Mouse (Mus musculus): ENCODE data around the gene Bcl2l15.
"Not testable (repeated sequence)": the region's sequence is repeated elsewhere in the genome, so short reads cannot be mapped to it uniquely, and the experiment has no call there.

Bcl2l15 gene

DNA sequence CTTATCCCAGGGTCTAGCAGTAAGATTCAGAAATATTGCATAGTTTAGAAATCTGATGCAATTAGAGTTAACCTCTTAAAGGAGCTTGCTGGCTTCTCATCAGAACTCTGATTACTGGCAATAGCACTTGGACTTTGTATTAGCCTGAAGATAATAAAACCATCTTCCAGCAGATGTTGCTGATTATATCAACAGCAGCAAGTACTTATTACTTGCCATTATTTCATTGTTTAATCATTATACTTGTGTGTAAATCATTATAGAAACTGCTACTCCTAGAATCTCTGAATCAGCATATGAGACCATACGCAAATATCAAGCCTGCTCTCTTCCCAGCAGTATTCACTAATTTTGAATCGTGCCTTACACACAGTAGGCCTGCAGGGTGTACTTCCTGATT is 1.6 kb downstream of the Bcl2l15 start:
- DNase-seq, result no peak

DNA sequence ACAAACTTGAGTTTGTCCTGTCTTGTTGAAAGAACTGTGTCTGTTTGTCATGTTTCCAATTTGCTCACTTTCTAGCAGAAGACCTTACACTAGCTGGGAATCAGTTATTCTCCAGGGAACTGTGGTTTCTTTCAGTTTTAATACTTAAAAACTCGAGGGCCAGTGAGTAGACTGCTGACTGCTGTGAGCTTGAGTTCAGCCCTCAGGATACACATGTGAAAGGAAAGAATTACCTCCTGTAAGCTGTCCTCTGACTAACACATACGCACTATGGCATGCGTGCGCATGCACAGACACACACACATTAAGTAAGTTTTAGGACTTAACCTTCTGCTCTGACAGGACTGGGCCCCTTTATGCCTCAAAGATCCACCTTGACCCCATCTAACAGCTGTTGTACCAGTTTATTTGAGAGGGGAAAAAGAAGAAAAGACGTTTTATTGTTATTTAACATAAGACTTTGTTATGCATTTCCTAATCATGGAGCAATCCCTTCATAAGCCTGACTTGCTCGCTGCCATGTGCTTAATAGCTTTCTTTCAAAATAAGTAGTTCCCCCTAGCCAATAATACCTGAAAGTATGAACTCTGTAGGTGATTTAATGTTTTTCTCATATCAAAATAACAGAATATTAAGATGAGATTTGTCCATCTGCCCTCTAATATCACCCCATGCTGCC is 3.0 kb downstream of the Bcl2l15 start:
- no peak for DNase-seq

DNA sequence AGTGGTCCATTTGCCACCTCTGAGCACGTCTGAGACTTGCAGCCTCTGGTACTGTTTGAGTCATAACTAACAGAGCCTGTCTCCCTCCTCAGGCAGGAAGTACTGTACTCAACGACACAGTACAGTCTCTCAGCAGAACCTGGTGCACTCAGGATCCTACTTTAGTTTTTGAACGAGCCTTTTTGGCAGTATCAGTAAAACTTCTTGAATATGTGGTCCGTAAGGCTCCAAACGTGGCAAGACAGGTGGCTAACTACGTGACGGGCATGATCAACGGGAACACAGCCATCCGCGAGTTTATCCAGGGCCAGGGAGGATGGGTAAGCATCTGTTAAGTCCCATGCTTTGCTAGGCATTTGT is 3.5 kb downstream of the Bcl2l15 start:
- no peak for DNase-seq

DNA sequence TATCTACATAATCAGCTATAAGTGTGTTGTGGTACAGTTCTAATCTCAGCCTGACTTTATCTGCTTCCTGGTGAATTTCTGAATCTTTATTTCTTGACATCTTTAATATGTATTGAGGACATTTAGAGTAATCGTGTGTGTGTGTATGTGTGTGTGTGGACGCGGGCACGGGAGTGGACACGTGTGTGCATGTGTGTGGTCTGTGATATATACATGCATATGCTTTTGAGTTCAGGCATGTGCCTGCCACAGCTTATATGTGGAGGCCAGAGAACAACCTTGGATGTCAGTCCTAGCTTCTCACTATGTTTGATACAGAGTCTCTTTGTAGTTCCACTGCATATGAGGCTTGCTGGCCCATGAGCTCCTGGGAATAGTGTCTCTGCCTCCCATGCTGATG is 4.1 kb downstream of the Bcl2l15 start:
- no peak for DNase-seq

DNA sequence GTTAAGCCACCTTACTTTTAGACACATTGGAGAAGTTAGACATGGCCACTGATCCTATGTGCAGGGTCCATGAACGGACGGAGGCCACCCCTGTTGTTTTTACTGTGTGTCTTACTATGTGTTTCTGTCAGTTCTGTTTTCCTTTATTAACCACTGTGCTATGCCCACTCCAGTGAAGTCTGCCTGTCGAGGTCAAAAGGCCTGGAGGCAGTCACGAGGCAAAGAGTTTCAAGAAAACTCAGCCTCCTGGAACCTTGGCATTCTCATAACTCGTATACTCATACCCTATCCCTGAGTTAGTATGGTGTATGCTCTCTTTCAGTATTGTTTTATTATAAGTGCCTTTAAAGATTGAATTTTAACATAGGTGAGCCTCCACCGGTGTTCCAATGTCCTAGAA is 7.3 kb downstream of the Bcl2l15 start:
- peak; percentile 22 for DNase-seq

DNA sequence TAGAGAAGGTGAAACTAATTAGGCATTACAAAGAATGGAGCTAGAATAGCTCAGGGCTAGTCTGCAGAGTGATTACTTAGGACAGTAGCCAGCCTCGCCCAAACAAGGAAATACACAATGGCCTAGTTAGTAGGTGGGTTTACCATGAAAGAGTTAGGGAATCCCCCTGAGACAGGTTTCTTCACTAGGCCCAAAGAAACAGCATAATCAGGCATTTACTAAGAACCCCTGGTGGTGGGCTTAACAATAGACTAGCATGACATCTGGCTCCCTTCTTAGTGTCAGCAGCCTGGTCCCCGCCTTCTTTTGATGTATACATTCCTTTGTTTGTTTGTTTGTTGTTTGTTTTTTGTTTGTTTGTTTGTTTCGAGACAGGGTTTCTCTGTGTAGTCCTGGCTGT is 7.8 kb downstream of the Bcl2l15 start:
- DNase-seq, result not testable (repeated sequence)

DNA sequence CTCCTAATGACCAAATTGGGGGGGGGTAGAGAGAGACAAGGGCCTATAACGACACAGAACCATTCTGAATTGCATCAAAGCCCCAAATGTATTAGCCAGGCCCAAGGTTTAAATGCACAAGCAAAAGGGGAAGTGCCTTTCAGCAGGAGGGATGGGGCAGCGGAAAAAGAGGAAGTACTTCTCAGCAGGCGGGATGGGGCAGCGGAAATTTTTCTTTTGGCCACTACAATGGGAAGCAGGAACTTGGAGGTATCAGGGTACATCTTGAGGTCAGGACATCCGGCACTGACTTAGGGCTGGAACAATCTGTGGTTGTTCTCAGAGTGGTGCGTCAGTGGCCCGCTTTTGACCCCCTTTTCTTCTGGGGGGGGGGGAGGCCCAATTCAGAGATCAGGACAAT is 8.5 kb downstream of the Bcl2l15 start:
- not testable (repeated sequence) for DNase-seq

DNA sequence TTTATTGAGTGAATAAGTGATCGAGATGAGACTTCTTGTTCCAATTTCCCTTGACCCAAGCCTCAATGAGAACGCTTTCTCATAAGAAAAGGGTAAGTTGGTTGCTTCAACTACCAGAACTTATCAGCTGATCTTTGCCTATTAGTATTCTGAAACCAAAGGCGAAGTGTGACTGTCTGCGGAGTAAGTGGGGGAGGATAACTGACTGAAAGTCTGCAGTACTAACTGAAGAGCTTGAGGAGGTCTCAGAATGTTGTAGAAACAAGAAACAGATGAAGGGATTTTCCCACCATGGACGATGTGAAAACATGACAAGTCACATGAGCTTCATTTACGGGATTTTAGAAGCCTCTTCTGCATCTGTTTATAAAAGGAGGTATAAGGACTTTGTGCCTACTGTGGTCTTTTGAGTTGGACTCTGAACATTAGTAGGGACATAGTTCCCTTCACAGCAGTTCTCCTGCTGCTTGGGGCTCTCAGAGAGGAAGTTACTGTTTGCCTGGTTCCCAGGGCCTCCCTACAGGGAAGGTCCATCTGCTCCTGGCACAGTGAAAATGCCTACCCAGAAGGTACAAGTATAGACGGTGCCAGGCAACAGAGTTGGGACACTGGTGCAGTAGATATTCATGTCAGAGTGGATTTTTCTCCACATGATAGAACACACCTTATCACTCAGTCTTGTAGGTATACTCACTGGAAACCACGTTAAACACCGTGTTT is 18.4 kb downstream of the Bcl2l15 start:
- peak; percentile 23 for DNase-seq

DNA sequence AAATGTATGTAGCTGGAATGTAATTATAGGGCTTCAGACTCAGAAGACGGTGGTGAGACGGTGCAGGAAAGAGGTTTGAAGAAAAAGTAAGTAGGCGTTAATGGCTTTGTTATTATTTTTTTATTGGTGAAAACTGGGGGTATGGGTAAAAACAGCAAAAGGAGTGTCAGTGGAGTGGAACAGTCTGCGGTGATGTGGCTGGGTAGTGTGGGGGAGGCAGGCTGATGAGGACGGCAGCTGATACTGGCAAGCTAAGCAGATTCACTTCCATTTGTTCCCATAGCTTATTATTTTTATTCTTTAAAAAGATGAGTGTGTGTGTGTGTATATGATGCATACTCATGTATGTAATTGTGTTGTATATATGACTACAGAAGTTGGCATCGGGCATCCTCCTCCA is 19.1 kb downstream of the Bcl2l15 start:
- no peak for DNase-seq

DNA sequence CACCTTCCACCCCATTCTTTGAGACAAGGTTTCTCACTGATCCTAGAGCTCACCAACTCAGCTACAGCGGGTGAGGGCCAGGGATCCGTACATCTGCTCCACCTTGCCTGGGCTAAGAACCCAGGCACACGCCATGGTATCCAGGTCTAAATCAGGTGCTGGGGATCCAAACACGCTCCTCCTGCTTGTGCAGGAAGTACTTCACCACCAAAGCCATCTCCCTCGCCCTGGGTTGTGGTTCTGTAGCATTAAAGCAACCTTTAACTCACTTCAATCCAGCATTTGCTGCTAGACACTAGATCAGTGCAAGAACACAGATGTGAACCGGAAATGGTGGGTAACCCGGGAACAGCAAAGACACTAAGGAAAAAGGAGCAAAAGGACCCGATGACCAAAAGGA is 19.5 kb downstream of the Bcl2l15 start:
- no peak for DNase-seq

DNA sequence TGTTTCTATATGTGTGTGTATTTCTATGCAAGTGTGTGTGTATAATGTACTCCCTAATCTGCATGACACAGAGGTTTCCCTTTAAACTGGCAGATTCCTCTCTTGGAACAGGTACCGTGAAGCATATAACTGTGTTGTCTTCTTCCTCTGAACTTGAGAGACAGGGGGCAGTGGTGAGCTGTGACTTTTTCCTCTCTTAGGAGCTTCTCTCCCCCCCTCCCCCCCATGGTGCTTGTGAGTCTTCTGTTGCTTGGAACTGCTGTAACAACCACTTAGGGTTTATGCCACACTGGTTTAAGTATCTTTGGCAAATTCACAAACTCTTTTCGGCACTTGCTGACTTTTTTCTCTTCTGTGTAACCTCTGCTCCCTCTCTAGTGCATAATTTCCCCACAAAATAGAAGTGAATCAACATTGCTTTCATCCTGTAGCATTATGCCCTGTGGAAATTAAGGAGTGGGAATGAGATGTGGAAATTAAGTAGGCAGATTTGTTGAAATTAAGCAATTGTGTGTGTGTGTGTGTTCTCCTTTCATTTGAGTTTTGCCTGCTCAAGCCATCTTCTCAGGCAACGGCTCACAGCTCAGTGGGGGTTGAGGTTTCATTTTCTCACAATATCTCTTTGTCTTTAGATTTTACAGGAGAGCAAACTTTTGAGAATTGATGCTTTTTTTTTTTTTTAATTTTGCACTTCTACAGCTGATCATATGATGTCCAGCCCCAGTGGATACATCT is 20.3 kb downstream of the Bcl2l15 start:
- peak; percentile 63 for DNase-seq

DNA sequence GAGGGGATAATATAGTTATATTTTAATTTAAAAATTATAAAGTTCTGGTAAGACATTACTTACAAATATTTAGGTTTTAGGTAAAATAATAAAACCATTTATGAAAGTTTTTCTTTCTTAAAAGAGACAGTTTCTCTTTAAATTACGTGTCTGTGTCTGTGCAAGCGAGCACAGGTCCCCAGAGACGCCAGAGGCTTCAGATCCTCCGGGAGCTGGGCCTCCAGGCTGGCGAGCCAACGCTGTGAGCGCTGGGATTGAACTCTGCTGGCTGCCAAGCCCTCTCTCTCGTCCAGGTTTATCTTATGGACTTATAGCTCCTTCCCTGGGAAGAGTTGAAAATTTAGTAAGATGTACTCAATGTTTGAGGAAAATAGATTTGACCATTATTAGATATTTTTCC is 21.4 kb downstream of the Bcl2l15 start:
- DNase-seq, result no peak

DNA sequence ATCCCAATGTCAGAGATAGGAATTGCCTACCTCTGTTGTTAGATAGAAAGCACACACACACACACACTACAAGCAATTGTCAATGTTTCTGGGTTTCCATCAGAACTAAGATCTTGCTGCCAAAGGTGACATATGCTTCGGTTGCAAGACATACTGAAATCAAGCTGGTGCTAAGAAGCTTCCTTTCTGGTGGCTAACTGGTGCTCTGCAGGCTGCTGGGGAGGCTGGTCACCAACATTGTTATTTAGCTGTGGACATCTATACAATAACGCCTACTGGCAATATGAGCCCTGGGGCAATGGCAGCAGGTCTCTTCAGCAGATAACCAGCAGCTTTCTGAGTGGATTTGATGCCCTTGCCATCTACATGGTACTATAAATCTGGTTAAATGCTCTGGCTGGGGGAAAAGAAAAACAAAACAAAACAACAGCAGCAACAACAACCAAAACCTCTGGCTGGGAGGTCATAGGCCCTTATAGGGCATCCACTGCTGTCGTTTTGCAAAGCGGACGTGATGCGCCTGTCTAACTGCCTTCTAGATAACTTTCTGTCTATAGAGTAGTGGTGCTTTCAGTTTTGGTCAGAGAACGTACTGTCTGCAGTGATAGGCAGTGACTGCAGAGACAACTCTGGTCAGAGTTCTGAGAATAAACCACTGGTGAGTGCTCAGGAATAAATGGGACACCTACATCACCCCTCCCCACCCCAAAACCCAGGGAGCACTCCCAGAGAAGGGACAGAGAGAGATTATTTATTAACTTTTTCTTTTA is 24.8 kb downstream of the Bcl2l15 start:
- no peak for DNase-seq

DNA sequence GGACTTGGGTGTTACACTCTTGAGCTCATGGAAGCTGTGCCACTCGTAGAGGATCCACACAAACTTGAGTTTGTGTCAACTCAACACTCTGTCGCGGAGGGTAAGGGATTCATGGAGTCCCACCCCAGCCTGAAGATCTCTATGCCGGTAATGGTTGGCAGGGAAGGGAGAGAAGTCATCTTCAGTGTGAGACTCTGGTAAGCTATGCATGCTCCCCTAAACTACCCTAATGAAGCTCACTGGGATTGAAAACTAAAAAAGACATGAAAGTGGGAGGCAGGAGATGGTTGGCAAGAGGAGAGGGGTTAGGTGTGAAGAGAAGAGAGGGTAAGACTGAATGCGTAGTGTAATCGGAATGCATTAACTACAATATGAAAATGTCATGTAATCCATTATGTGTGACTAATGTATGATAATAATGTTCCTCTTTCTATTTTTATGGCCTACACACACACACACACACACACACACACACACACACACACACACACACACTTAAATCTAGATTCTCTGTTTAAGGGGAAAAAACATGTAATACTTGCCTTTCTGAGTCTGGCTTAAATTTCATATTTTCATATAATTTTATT is 25.7 kb downstream of the Bcl2l15 start:
- DNase-seq, result no peak

DNA sequence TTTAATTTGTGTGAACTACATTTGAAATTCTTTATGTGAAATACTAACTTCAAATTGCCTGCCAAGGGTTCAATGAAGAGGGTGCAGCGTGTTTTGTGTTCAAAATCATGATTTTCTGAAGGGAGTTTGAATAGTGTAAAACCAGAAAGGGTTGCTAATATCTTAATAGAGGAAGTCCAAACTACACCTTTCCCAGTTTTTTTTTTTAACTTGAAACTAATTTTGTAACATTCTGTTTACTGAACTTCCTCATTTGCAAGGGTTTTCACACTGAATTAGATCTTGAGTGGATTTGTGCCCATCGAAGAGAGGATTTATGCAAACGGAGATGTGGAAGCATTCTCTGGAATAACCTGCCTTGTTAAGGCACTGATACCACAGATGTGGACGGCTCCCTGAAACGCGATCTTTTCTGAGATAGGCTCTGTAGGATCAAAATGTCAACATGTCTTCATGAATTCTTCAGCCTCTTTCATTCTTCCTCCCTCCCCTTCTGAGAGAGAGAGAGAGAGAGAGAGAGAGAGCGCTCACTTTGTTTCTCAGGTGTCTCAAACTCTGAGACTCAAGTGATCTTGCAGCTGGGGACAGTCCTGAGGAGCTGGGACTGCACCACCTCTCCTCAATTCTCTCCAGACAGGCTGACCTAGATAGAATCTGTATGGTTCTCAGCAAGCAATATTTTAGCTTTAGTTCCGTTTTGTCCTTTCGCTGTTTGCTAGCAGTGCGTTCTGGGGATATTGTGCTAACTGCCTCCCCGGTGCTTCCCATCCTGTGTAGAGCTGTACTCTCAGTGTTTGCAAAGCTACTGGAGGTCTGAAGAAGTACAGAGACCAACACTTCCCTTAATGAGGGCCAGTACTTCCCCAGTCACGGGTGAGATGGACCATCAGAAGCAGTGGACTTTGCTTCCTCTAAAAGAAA is 26.7 kb downstream of the Bcl2l15 start, which contains the start of gene Ptpn22:
Gene Ptpn22, plus strand, starts transcription at position 915 of the 921 bp plus-strand sequence.
- peak; percentile 11 for DNase-seq

DNA sequence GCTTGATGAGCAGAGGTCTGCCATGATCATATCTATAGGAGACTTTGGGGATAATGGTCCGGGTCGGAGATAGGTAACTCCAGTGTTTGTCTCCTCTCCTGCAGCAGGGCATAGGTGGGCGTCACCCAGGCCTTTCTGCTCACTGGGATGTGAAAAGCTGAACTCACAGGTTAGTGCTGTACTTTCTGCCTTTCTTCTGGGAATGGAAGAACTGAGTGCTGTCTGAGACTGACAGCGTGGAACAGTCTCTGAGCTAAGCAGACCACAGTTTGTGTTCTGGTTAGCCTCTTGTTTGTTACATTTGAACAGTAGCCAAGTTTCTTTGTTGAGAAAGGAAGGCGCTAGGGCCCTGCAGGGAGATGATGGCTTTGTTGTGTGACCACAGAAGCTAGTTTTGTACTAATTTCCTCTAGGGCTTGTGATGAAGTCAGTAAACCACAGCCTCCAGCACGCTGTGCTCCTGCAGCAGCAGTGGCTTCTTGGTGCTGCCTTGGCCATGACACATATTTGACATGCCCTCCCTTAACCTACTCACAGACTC is 27.5 kb downstream of the Bcl2l15 start:
- peak; percentile 30 for DNase-seq

DNA sequence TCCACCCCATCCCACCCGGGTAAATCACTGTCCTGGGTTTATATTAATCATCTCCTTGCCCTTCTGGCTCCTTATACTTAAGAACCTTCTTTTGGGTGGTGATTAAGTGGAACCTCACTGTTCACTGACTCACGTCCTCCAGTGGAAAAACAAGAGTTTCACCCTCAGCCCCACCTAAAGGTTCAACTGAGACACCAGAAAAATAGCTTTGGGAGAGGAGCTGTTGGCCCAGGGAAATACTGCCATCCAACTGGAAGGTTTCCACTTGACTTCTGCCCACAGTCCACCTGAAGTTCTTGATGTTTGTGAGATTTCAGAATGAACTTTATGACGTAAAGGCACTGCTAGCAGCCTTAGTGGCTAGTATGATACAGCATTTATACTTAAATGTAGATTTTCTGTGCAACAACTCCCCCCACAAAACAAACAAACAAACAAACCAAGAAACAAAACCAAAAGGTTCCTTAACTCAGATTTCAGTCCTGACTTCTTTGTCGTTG is 30.4 kb downstream of the Bcl2l15 start:
- DNase-seq, result no peak

DNA sequence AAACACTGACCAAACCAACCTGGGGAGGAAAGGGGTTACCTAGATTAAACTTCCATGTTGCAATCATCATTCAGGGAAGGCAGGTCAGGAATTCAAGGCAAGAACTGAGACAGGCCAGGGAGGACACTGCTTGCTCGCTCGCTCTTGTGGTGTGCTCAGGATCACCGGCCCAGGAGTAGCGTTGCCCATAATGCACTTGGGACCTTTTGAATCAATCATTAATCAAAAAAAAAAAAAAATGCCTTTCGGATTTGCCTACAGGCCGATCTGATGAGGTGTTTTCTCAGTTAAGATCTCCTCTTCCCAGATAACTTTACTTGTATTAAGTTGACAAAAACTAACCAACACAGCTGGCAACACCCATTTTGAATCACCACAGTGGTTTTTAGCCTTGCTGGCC is 31.8 kb downstream of the Bcl2l15 start:
- DNase-seq, result peak; percentile 29

DNA sequence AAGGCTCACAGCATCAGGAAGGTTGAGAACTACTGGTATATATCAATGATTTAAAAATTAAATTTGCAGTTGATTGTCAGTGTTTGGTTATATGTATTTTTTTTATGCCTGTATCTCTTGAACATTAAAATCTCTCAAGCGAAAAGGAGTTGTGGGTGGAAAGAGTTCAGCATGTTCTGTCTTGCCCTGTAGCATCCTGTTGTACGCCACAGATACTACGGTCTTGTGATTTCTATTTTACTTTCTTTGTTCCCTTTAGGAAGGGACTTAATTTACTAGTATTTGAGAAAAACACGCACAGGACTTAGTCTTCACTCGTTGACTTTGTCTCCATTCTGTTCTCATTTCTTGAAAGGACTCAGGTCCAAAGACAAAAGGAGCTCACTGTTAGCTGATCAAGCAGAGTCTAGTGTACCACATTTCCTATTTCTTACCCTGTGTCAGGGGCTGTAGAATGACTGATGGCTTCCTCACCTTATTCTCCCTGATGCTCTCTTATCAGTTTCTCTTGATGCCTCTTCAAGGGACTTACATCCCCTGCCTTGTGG is 35.1 kb downstream of the Bcl2l15 start:
- DNase-seq, result no peak

DNA sequence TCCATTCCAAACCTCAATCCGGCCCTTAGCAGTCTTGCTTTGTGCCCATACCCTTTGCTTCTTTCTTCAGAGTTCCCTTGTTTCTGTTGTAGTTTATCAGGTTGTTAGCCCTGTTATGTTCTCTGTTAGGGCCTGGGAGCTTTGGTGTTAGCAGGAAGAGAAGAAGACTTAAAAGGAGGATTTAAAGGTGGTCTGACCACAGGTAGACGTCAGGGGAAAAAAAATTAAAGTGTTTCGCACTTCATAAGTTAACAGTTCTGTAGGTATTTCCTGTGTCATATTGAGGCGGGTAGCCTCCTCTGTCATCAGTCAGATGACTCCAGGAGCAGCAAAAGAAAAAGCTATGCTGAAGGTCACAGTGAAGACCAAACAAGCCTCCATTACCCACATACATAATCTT is 35.6 kb downstream of the Bcl2l15 start:
- no peak for DNase-seq

DNA sequence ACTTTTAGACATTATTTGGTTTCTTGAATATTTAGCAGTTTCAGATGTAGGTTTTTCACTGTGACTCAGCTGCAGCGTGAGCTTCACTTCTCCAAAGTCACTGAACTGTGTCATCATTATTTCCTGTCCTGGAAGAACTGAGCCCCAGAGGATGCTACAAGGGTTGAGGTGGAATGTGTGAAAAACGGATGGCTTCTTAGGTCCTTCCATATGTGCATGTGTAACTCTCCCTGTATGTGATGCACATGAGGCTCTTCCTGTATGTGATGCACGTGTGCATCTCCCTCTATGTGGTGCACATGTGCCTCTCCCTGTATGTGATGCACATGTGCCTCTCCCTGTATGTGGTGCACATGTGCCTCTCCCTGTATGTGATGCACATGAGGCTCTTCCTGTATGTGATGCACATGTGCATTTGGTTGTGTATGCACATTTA is 40.3 kb downstream of the Bcl2l15 start:
- DNase-seq, result no peak
